13 mouse cellular contexts compared by ENCODE assay signal in genomic region chr2:32997792-32998191, GRCm38 (mm10). TPM values are rescaled to one million over a fixed set of nuclear protein-coding genes. Genes with fewer than 3 reads are reported as not detected.
DNase-seq lines count a peak whose midpoint lies in the region; ATAC-seq and TF ChIP-seq lines count a peak whose summit lies in the region.
"Had no signal": no experiment of that assay in that cellular context is flagged by ENCODE, and none has a peak within 500 bp of the region (broad histone marks: within the 10 kb centered on the region; RNA-seq: fewer than 3 reads in every experiment).

No protein-coding gene starts in this region.

- H3K4me3 ChIP-seq in cerebellum, adult 2 months (replicated peaks; ENCODE audit: insufficient read depth, low read depth, low read length), result no peak overlapping the region
- H3K4me3 ChIP-seq: embryonic facial prominence, embryonic 10.5 days; embryonic facial prominence, embryonic 12.5 days; forebrain, embryonic 13.5 days; forebrain, embryonic 15.5 days had no signal

- no peaks in the 10 kb centered on the region for H3K27me3 ChIP-seq in cerebellum, adult 2 months (ENCODE audit: control insufficient read depth, insufficient read depth, low read length)
- H3K27me3 ChIP-seq: embryonic facial prominence, embryonic 12.5 days; forebrain, embryonic 13.5 days; forebrain, embryonic 15.5 days had no signal

- no peak for ATAC-seq in inflammation-experienced regulatory T-cells, adult 6 months
- ATAC-seq: forebrain, embryonic 13.5 days; forebrain, embryonic 15.5 days; forebrain, postnatal 0 days had no signal

- peak overlapping the region; percentile 10; the same call in 1 of the 2 replicates for H3K27ac ChIP-seq in cerebellum, adult 2 months (ENCODE audit: insufficient read depth, low read length)
- H3K27ac ChIP-seq: embryonic facial prominence, embryonic 10.5 days; embryonic facial prominence, embryonic 12.5 days; forebrain, embryonic 13.5 days; forebrain, embryonic 15.5 days had no signal

- no peak for TF ChIP-seq POLR2A in cerebellum, adult 2 months (IDR thresholded peaks at IDR 0.05; ENCODE audit: borderline replicate concordance, insufficient read depth, low read length)

- no peak for TF ChIP-seq CTCF in cerebellum, adult 2 months (IDR thresholded peaks at IDR 0.05; ENCODE audit: borderline replicate concordance, insufficient read depth, low read depth, low read length)

- peaks cover 5% of the 10 kb centered on the region for H3K4me1 ChIP-seq in cerebellum, adult 2 months (ENCODE audit: control insufficient read depth, insufficient read depth, low read length)
- H3K4me1 ChIP-seq: embryonic facial prominence, embryonic 12.5 days; forebrain, embryonic 13.5 days; forebrain, embryonic 15.5 days had no signal

- peak; percentile 44 to 56 for DNase-seq in cerebellum, adult 2 months
- DNase-seq in cerebellum, adult 8-10 months, result no peak
- DNase-seq in right cerebral cortex, adult 18-20 months, result peak; percentile 30
- no peak for DNase-seq in right cerebral cortex, adult 2 months (ENCODE audit: low spot score in 2 of 2)
- DNase-seq: adrenal gland, adult 2 months; adrenal gland, postnatal 10 days; adrenal gland, postnatal 25 days; forebrain, postnatal 0 days had no signal

- 58% methylated on average over 4 of the region's 4 CpGs for WGBS in cerebellum, adult 2 months

RNA-seq across cellular contexts. Expression of gene Slc2a8, which starts 15.9 kb away (rescaled TPM):
- 51.3 and 55.0 TPM in 2 replicates for polyA plus RNA-seq in cerebellum, adult 2 months (2012; rRNA removed)
- 1 to 10 TPM; 2.0 to 5.0 (median 2.5) TPM for polyA plus RNA-seq in inflammation-experienced regulatory T-cells, adult 6 months (2017; shearing (Covaris generic))

RNA-seq across cellular contexts. Expression of gene Lrsam1, which starts 36.4 kb away (rescaled TPM):
- 32.8 and 36.7 TPM in 2 replicates for polyA plus RNA-seq in cerebellum, adult 2 months (2012; rRNA removed)
- polyA plus RNA-seq in inflammation-experienced regulatory T-cells, adult 6 months (2017; shearing (Covaris generic)), result 1 to 10 TPM; 4.2 to 7.3 (median 7.3) TPM

RNA-seq across cellular contexts. Expression of gene Rpl12, which starts 36.4 kb away (rescaled TPM):
- 257 and 289 TPM in 2 replicates for polyA plus RNA-seq in cerebellum, adult 2 months (2012; rRNA removed)
- polyA plus RNA-seq in inflammation-experienced regulatory T-cells, adult 6 months (2017; shearing (Covaris generic)), result 100 to 1,000 TPM in 1 of 3 experiments, 10 to 100 TPM in 2; 18.9 to 858 (median 48.2) TPM

Comparison
In these comparisons a context has a peak if more than half of its experiments do, and no peak if none do; other contexts are left out.
1. DNase-seq: peak in cerebellum, adult 2 months (2 of 2) and right cerebral cortex, adult 18-20 months (single experiment); none in cerebellum, adult 8-10 months (single experiment) and right cerebral cortex, adult 2 months (0 of 2).